Mouse (Mus musculus) stomach, embryonic 16.5 days (tissue): ENCODE data around the gene Mylk2. TPM values are rescaled to one million over a fixed set of nuclear protein-coding genes. Genes with fewer than 3 reads are reported as not detected.

Experiments used
- ATAC-seq: fragments of 200-750 bp; cut with Nextera tagmentation; 2 replicates; pipeline ENCODE4 v1.8.0; 2017; ENCODE audit warnings: moderate number of reproducible peaks, moderate TSS enrichment; ENCODE audit not compliant: insufficient read depth, low FRiP score
- H3K27ac ChIP-seq: fragments of 300-500 bp; sonication (generic); 2 replicates; pipeline ENCODE4 v1.5.1; 2014; ENCODE audit warnings: low read length
- H3K27me3 ChIP-seq: fragments of 300-500 bp; sonication (generic); 2 replicates; pipeline ENCODE4 v1.6.1; 2014; ENCODE audit warnings: low read length, control low read depth, mixed read lengths; ENCODE audit not compliant: control insufficient read depth, insufficient read depth
- H3K36me3 ChIP-seq: fragments of 300-500 bp; sonication (generic); 2 replicates; pipeline ENCODE4 v1.6.1; 2014; ENCODE audit warnings: low read length; ENCODE audit not compliant: control insufficient read depth, insufficient read depth
- H3K4me1 ChIP-seq: fragments of 300-500 bp; sonication (generic); 2 replicates; pipeline ENCODE4 v1.6.1; 2014; ENCODE audit warnings: low read length, control low read depth, mixed read lengths; ENCODE audit not compliant: control insufficient read depth, insufficient read depth
- H3K4me2 ChIP-seq: fragments of 300-500 bp; sonication (generic); 2 replicates; pipeline ENCODE4 v1.6.1; 2014; ENCODE audit warnings: low read depth, low read length, mixed read lengths
- H3K4me3 ChIP-seq: fragments of 300-500 bp; sonication (generic); replicated peaks from 2 replicates; pipeline ENCODE4 v1.5.1; 2014; ENCODE audit warnings: mild to moderate bottlenecking, low read length
- H3K9ac ChIP-seq: fragments of 300-500 bp; sonication (generic); 2 replicates; pipeline ENCODE4 v1.6.1; 2014; ENCODE audit warnings: low read length
- H3K9me3 ChIP-seq: fragments of 300-500 bp; sonication (generic); replicated peaks from 2 replicates; pipeline ENCODE4 v1.6.1; 2016; ENCODE audit warnings: low read length, control low read depth; ENCODE audit not compliant: control insufficient read depth
- WGBS: fragments of 180-500 bp; shearing (Covaris S2); extraction: QIAGEN DNeasy Blood & Tissue Kit; methylation state at CpG from one replicate; pipeline ENCODE4 v1.1.7; 2014; 5-methylcytosine and 5-hydroxymethylcytosine counted together
- polyA plus RNA-seq: library from polyadenylated mRNA; unstranded; fragments of >200 nt; fragmentation: Nextera tagmentation; extraction: Ambion mirVana; gene quantifications from 2 replicates; pipeline ENCODE4 v1.2.1, GENCODE M21; 2015

The Mylk2 gene
- 0.07 and 1.8 TPM in 2 replicates for polyA plus RNA-seq

GRCm38 (mm10) chr2:152911031-152911430, at the start of gene Mylk2:
Mylk2 (plus strand) TSS chr2:152911352.
- WGBS, result 21% methylated on average over 12 of the region's 12 CpGs
- no peak for ATAC-seq
- H3K9me3 ChIP-seq, result no peaks in the 10 kb centered on the region

GRCm38 (mm10) chr2:152861891-152862290, 49.3 kb upstream of the Mylk2 start:
- H3K9me3 ChIP-seq, result no peaks in the 10 kb centered on the region
- WGBS, result 85% methylated on average over 1 of the region's 1 CpGs
- H3K36me3 ChIP-seq, result 0 out of 2 replicates have a peak, but pooled peaks cover 5% of the 10 kb centered on the region
- ATAC-seq, result no peak
- H3K4me1 ChIP-seq, result no peaks in the 10 kb centered on the region
- no peak overlapping the region for H3K9ac ChIP-seq
- H3K27me3 ChIP-seq, result no peaks in the 10 kb centered on the region
- no peak overlapping the region for H3K4me2 ChIP-seq
- H3K4me3 ChIP-seq, result no peak overlapping the region
- no peak overlapping the region for H3K27ac ChIP-seq

More at GRCm38 (mm10) chr2:152911031-152911430, at the start of gene Mylk2:
- H3K4me3 ChIP-seq, result no peak within 1 kb of the TSS
- H3K27me3 ChIP-seq, result peaks cover 37% of the 10 kb centered on the region
- H3K4me2 ChIP-seq, result no peak within 1 kb of the TSS
- no peaks in the 10 kb centered on the region for H3K36me3 ChIP-seq
- H3K4me1 ChIP-seq, result peaks cover 17% of the 10 kb centered on the region
- no peak within 1 kb of the TSS for H3K9ac ChIP-seq
- no peak within 1 kb of the TSS for H3K27ac ChIP-seq

GRCm38 (mm10) chr2:152862638-152863037, 48.5 kb upstream of the Mylk2 start:
- WGBS, result 75% methylated on average over 3 of the region's 3 CpGs
- H3K4me3 ChIP-seq, result no peak overlapping the region
- no peak overlapping the region for H3K9ac ChIP-seq
- no peak overlapping the region for H3K27ac ChIP-seq
- no peaks in the 10 kb centered on the region for H3K27me3 ChIP-seq
- 0 out of 2 replicates have a peak, but pooled peaks cover 5% of the 10 kb centered on the region for H3K36me3 ChIP-seq
- no peaks in the 10 kb centered on the region for H3K4me1 ChIP-seq
- H3K9me3 ChIP-seq, result no peaks in the 10 kb centered on the region
- no peak overlapping the region for H3K4me2 ChIP-seq
- no peak for ATAC-seq

GRCm38 (mm10) chr2:152863346-152863745, 47.8 kb upstream of the Mylk2 start:
- 93% methylated on average over 6 of the region's 6 CpGs for WGBS
- Histone ChIP-seq H3K36me3 (0 out of 2 replicates have a peak, but pooled peaks cover 5% of the 10 kb centered on the region), H3K27ac (no peak overlapping the region), H3K4me2 (no peak overlapping the region), H3K4me1 (no peaks in the 10 kb centered on the region), H3K4me3 (no peak overlapping the region), H3K9ac (no peak overlapping the region), H3K27me3 (no peaks in the 10 kb centered on the region), H3K9me3 (no peaks in the 10 kb centered on the region)
- ATAC-seq, result no peak

- no peak overlapping the region for H3K27ac ChIP-seq
- peaks cover 25% of the 10 kb centered on the region for H3K36me3 ChIP-seq
- H3K4me1 ChIP-seq, result no peaks in the 10 kb centered on the region
- no peak overlapping the region for H3K4me3 ChIP-seq
- no peaks in the 10 kb centered on the region for H3K9me3 ChIP-seq
- H3K27me3 ChIP-seq, result no peaks in the 10 kb centered on the region
- H3K4me2 ChIP-seq, result no peak overlapping the region
- WGBS, result 93% methylated on average over 3 of the region's 3 CpGs
- no peak for ATAC-seq
- H3K9ac ChIP-seq, result no peak overlapping the region
Measured at GRCm38 (mm10) chr2:152878239-152878638, 32.9 kb upstream of the Mylk2 start.

- no peak overlapping the region for H3K4me3 ChIP-seq
- H3K4me1 ChIP-seq, result no peaks in the 10 kb centered on the region
- no peaks in the 10 kb centered on the region for H3K27me3 ChIP-seq
- no peak overlapping the region for H3K4me2 ChIP-seq
- WGBS, result 90% methylated on average over 13 of the region's 13 CpGs
- no peak for ATAC-seq
- H3K27ac ChIP-seq, result no peak overlapping the region
- H3K9ac ChIP-seq, result no peak overlapping the region
- peaks cover 30% of the 10 kb centered on the region for H3K36me3 ChIP-seq
- H3K9me3 ChIP-seq, result no peaks in the 10 kb centered on the region
Measured at GRCm38 (mm10) chr2:152880898-152881297, 30.3 kb upstream of the Mylk2 start.

GRCm38 (mm10) chr2:152884101-152884645, 27.0 kb upstream of the Mylk2 start:
- Histone ChIP-seq H3K27me3 (no peaks in the 10 kb centered on the region), H3K9ac (no peak overlapping the region), H3K36me3 (peaks cover 27% of the 10 kb centered on the region), H3K4me1 (no peaks in the 10 kb centered on the region), H3K27ac (no peak overlapping the region), H3K4me2 (no peak overlapping the region), H3K9me3 (no peaks in the 10 kb centered on the region), H3K4me3 (no peak overlapping the region)
- 93% methylated on average over 6 of the region's 6 CpGs for WGBS
- ATAC-seq, result no peak

GRCm38 (mm10) chr2:152887230-152887629, 23.9 kb upstream of the Mylk2 start:
- no peak overlapping the region for H3K9ac ChIP-seq
- H3K4me2 ChIP-seq, result no peak overlapping the region
- H3K27me3 ChIP-seq, result no peaks in the 10 kb centered on the region
- H3K36me3 ChIP-seq, result peaks cover 19% of the 10 kb centered on the region; the same call in 1 of the 2 replicates
- no peak overlapping the region for H3K27ac ChIP-seq
- no peaks in the 10 kb centered on the region for H3K9me3 ChIP-seq
- 82% methylated on average over 3 of the region's 3 CpGs for WGBS
- H3K4me3 ChIP-seq, result no peak overlapping the region
- H3K4me1 ChIP-seq, result no peaks in the 10 kb centered on the region
- ATAC-seq, result no peak

- Histone ChIP-seq H3K36me3 (peaks cover 26% of the 10 kb centered on the region), H3K9ac (no peak overlapping the region), H3K27me3 (no peaks in the 10 kb centered on the region), H3K9me3 (no peaks in the 10 kb centered on the region), H3K4me1 (no peaks in the 10 kb centered on the region), H3K27ac (no peak overlapping the region), H3K4me3 (no peak overlapping the region), H3K4me2 (no peak overlapping the region)
- no peak for ATAC-seq
- 90% methylated on average over 5 of the region's 5 CpGs for WGBS
Measured at GRCm38 (mm10) chr2:152888774-152889173, 22.4 kb upstream of the Mylk2 start.
